Mouse (Mus musculus): ENCODE measurements around the gene Ipo4.

- no peak for TF ChIP-seq POLR2A (IDR thresholded peaks at IDR 0.05; ENCODE audit: control insufficient read depth, low read depth, low read length)
- no peak for TF ChIP-seq CTCF (IDR thresholded peaks at IDR 0.05; ENCODE audit: control insufficient read depth, insufficient read depth, insufficient replicate concordance, low read depth, low read length)
Observed at GRCm38 (mm10) chr14:55614565-55615178, 21.1 kb downstream of the Ipo4 start.
